Mouse (Mus musculus) heart, embryonic 13.5 days (tissue): ENCODE data around the gene Mapk8. TPM values are rescaled to one million over a fixed set of nuclear protein-coding genes. Genes with fewer than 3 reads are reported as not detected.

Experiments
- polyA plus RNA-seq: library from polyadenylated mRNA; unstranded; fragments of >200 nt; fragmentation: Nextera tagmentation; extraction: Ambion mirVana; gene quantifications from 2 replicates; pipeline ENCODE4 v1.2.1, GENCODE M21; 2015

The Mapk8 gene
- polyA plus RNA-seq, 1 experiment from 2014 or later, result 11.1 TPM

Other genes starting within 250 kb of the Mapk8 start
- 3.2 and 4.0 TPM in 2 replicates for gene Arhgap22, start 233.1 kb downstream of the Mapk8 start, polyA plus RNA-seq
- not detected in 2 replicates for gene Frmpd2, start 24.5 kb upstream of the Mapk8 start, polyA plus RNA-seq
- gene Ptpn20, start 142.0 kb upstream of the Mapk8 start, polyA plus RNA-seq, result not detected in 2 replicates